Mouse (Mus musculus) stomach, postnatal 0 days (tissue): ENCODE measurements around the gene Fntb. TPM values are rescaled to one million over a fixed set of nuclear protein-coding genes. Genes with fewer than 3 reads are reported as not detected.

ENCODE experiments used
- ATAC-seq: fragments of 200-750 bp; cut with Nextera tagmentation; 2 replicates; pipeline ENCODE4 v1.8.0; 2017; ENCODE audit not compliant: low FRiP score, low TSS enrichment
- DNase-seq: peaks from one replicate; pipeline ENCODE4 v3.0.0-alpha.2; 2016; ENCODE audit warnings: low spot score
- H3K27ac ChIP-seq: fragments of 300-500 bp; sonication (generic); replicated peaks from 2 replicates; pipeline ENCODE4 v1.5.1; 2014; ENCODE audit warnings: mild to moderate bottlenecking, control low read depth
- H3K27me3 ChIP-seq: fragments of 300-500 bp; sonication (generic); 2 replicates; pipeline ENCODE4 v1.6.1; 2014; ENCODE audit warnings: low read length; ENCODE audit not compliant: control insufficient read depth, insufficient read depth
- H3K36me3 ChIP-seq: fragments of 300-500 bp; sonication (generic); 2 replicates; pipeline ENCODE4 v1.6.1; 2014; ENCODE audit warnings: low read length, mixed read lengths; ENCODE audit not compliant: control insufficient read depth, insufficient read depth
- H3K4me1 ChIP-seq: fragments of 300-500 bp; sonication (generic); replicated peaks from 2 replicates; pipeline ENCODE4 v1.6.1; 2014; ENCODE audit warnings: antibody characterized with exemption; ENCODE audit not compliant: control insufficient read depth, insufficient read depth
- H3K4me2 ChIP-seq: fragments of 300-500 bp; sonication (generic); replicated peaks from 2 replicates; pipeline ENCODE4 v1.6.1; 2014; ENCODE audit warnings: low read depth, mild to moderate bottlenecking, control low read depth, moderate library complexity
- H3K4me3 ChIP-seq: fragments of 300-500 bp; sonication (generic); 2 replicates; pipeline ENCODE4 v1.5.1; 2014; ENCODE audit warnings: low read depth, low read length, control low read depth
- H3K9ac ChIP-seq: fragments of 300-500 bp; sonication (generic); 2 replicates; pipeline ENCODE4 v1.6.1; 2014; ENCODE audit warnings: mild to moderate bottlenecking, low read length, control low read depth, mixed read lengths
- H3K9me3 ChIP-seq: fragments of 300-500 bp; sonication (generic); 2 replicates; pipeline ENCODE4 v1.6.1; 2016; ENCODE audit warnings: low read length; ENCODE audit not compliant: control insufficient read depth
- CTCF ChIP-seq: IDR thresholded peaks from 2 replicates; pipeline ENCODE4 v1.5.1; 2016; ENCODE audit warnings: antibody characterized with exemption, low read depth, mild to moderate bottlenecking, moderate library complexity
- EP300 ChIP-seq: optimal IDR thresholded peaks from 2 replicates; pipeline ENCODE3; 2016; ENCODE audit warnings: antibody characterized with exemption
- WGBS: fragments of 180-500 bp; shearing (Covaris S2); extraction: QIAGEN DNeasy Blood & Tissue Kit; methylation state at CpG from one replicate; pipeline ENCODE4 v1.1.7; 2014; 5-methylcytosine and 5-hydroxymethylcytosine counted together
- polyA plus RNA-seq: library from polyadenylated mRNA; unstranded; fragments of >200 nt; fragmentation: Nextera tagmentation; extraction: Ambion mirVana; gene quantifications from 2 replicates; pipeline ENCODE4 v1.2.1, GENCODE M21; 2015

Gene Fntb
- polyA plus RNA-seq: 22.4 and 23.8 TPM in 2 replicates

DNA sequence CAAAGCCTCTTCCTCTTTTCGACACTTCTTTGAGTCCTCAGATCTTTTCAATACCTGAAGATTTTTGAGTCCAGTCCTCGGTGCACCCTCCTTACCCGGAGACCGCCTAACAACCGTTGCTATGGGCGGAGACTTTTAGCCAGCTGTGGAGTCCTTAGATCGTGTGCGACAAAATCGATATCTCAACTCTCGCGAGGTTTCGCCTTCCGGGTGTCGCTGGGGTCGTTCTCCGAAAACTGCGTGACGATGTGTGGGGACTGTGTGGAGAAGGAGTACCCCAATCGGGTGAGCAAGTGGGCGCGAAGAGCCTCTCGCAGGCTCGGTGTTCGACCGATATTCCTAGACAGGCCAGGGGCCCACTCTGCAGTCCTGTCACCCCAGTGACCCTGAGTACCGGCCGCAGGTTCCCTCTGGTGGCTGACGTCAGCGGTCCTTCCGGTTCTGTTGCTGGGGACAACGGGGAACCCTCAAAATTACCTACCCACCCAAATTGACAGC lies at the start of gene Fntb, which contains the start of gene Churc1:
Fntb (plus strand) TSS at position 236 of the 498 bp plus-strand sequence.
Churc1 (plus strand) TSS at position 185 of the 498 bp plus-strand sequence.
- Histone ChIP-seq H3K27ac (peak within 1 kb of the TSS; percentile 81), H3K4me1 (no peaks in the 10 kb centered on the region), H3K9me3 (no peaks in the 10 kb centered on the region), H3K27me3 (no peaks in the 10 kb centered on the region), H3K36me3 (no peaks in the 10 kb centered on the region), H3K4me2 (peak within 1 kb of the TSS; percentile 69), H3K9ac (peak within 1 kb of the TSS; percentile 86), H3K4me3 (peak within 1 kb of the TSS; percentile 72)
- peak; percentile 96 for ATAC-seq
- TF ChIP-seq CTCF (0 out of 2 replicates have a peak, but pooled peaks have one; percentile 12), EP300 (peak; percentile 88)
- WGBS: under 1% methylated on average over 31 of the region's 31 CpGs
- DNase-seq: peak; percentile 93

DNA sequence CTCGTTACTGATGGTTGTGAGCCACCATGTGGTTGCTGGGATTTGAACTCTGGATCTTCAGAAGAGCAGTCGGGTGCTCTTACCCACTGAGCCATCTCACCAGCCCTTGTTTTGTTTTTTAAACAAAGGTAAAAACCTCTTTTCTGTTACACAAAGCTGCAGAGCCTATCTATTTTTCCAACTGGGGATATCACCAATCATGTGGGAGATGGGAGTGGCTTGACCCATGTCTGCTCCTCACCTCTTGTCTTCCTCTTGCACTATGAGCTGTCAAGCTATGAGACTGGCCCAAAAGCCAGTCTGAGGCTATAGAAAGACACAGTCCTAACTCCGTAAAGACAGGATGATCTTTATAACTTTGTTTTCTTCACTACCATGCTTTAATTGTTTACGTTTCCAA lies 47.0 kb upstream of the Fntb start:
- ATAC-seq: no peak
- 84% methylated on average over 4 of the region's 4 CpGs for WGBS

DNA sequence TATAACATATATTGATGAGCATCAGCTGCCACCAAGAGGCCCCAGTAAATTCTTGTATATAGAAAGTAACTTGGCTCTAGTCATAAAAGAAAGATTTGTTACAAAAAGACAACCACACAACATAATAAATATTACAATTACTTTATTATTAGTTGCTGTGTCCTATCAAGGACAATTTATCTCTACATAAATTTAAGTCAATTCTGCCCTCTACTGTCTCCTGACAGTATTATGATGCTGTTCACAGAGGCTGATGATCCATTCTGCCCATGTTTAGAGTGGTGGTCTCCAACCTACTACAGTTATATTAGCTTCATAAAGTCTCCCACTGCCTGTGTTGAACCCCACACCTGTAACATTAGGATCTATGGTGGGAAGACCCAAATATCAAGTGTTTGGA lies 44.8 kb upstream of the Fntb start:
- DNase-seq: no peak
- Histone ChIP-seq H3K9me3 (no peaks in the 10 kb centered on the region), H3K4me2 (no peak overlapping the region), H3K4me1 (no peaks in the 10 kb centered on the region), H3K4me3 (no peak overlapping the region), H3K27me3 (no peaks in the 10 kb centered on the region), H3K36me3 (no peaks in the 10 kb centered on the region), H3K27ac (no peak overlapping the region), H3K9ac (no peak overlapping the region)
- TF ChIP-seq EP300 (no peak), CTCF (peak; percentile 65)
- ATAC-seq: no peak

More for the DNA sequence above, 47.0 kb upstream of the Fntb start:
- Histone ChIP-seq H3K4me2 (no peak overlapping the region), H3K4me1 (no peaks in the 10 kb centered on the region), H3K4me3 (no peak overlapping the region), H3K9ac (no peak overlapping the region), H3K9me3 (no peaks in the 10 kb centered on the region), H3K27me3 (no peaks in the 10 kb centered on the region), H3K27ac (no peak overlapping the region), H3K36me3 (no peaks in the 10 kb centered on the region)
- DNase-seq: no peak
- TF ChIP-seq EP300: no peak
- TF ChIP-seq CTCF: no peak

DNA sequence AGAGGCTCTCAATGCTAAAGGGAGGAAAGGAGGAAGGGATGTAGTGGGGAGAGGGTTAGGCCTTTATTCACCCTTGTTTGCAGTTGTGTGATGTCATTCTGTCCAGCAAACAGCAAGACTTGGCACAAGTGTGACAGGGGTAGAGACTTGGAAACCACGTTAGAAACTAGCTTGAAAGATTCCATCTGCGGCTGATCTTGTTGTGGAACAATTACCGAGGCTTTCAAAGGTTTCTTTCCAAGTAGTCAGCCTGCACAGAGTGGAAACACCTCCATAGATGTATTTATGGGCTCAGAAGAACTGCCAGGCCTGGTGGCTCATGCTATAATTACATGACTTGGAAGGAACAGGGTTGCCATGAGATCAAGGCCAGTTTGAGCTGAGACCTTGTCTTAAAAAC lies 43.4 kb upstream of the Fntb start:
- no peak overlapping the region for H3K4me3 ChIP-seq

DNA sequence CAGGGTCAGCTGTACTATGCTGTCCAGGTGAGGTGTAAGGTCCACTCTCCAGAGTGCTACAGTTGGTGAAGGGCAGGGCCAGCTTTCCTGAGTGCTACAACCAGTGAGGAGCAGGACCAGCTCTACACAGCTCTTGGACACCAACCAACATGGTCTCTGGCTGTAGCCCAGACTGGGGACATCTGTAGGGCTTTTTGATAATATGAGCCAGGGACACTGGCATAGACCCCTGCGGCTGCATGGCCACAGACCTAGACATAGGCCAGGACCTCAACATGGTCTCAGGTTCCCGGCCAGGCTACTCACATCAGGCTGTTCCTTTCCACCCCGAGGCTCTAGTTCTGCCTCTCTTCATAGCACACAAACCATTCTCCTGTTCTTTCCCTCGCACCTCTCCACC lies 37.4 kb upstream of the Fntb start:
- no peak for ATAC-seq

More for the DNA sequence above, 43.4 kb upstream of the Fntb start:
- H3K9me3 ChIP-seq: no peaks in the 10 kb centered on the region
- H3K4me1 ChIP-seq: no peaks in the 10 kb centered on the region
- WGBS: 46% methylated on average over 3 of the region's 3 CpGs
- no peak for ATAC-seq
- no peak for DNase-seq
- no peak for TF ChIP-seq CTCF
- TF ChIP-seq EP300: no peak
- H3K36me3 ChIP-seq: no peaks in the 10 kb centered on the region
- H3K27ac ChIP-seq: no peak overlapping the region
- H3K4me2 ChIP-seq: no peak overlapping the region
- H3K27me3 ChIP-seq: no peaks in the 10 kb centered on the region
- H3K9ac ChIP-seq: no peak overlapping the region

DNA sequence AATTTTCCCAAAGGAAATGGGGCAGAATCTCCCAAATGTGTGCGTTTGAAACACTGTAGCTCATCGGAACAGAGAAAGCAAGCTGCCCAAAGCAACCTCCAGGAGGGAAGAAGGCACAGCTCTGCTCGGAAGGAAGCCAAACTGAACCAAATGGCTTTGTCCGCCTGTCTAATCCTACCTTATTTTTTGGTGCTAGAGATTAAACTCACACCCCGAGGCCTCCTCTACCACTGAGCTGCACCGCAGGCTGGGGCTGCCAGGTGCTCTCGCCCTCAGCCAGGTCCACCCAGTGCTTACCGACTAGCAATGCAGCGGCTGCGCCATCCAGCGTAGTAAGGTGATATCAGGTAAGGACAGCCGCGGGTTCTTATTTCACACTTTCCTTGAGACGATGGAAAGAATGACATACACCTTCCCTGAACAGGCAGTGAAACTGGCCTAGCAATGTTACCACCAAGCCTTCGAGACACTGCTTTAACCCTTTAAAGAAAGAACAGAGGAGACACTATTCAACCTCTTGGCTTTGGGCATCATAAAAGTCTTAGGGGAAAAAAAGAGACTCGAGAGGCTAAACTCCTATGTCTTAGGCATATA lies 14.4 kb upstream of the Fntb start:
- H3K4me1 ChIP-seq: no peaks in the 10 kb centered on the region
- no peak overlapping the region for H3K9ac ChIP-seq
- no peak for ATAC-seq
- DNase-seq: no peak
- no peaks in the 10 kb centered on the region for H3K36me3 ChIP-seq
- H3K27ac ChIP-seq: no peak overlapping the region
- H3K9me3 ChIP-seq: no peaks in the 10 kb centered on the region
- TF ChIP-seq CTCF (no peak), EP300 (no peak)
- H3K4me3 ChIP-seq: no peak overlapping the region
- 77% methylated on average over 16 of the region's 16 CpGs for whole genome bisulfite sequencing
- no peak overlapping the region for H3K4me2 ChIP-seq
- no peaks in the 10 kb centered on the region for H3K27me3 ChIP-seq

More for the DNA sequence above, 37.4 kb upstream of the Fntb start:
- Histone ChIP-seq H3K9me3 (no peaks in the 10 kb centered on the region), H3K27me3 (no peaks in the 10 kb centered on the region), H3K36me3 (no peaks in the 10 kb centered on the region), H3K4me1 (no peaks in the 10 kb centered on the region), H3K9ac (no peak overlapping the region), H3K4me3 (no peak overlapping the region), H3K4me2 (no peak overlapping the region), H3K27ac (no peak overlapping the region)
- no peak for DNase-seq
- TF ChIP-seq CTCF: no peak
- TF ChIP-seq EP300: no peak
- WGBS: 90% methylated on average over 4 of the region's 4 CpGs
